Mouse (Mus musculus) neural tube, embryonic 10.5 days (tissue): ENCODE data around the gene Pcp4l1.

Experiments used
- DNase-seq: peaks from one replicate; pipeline ENCODE4 v3.0.0-alpha.2; 2017; ENCODE audit warnings: low spot score; ENCODE audit errors: extremely low spot score

The Pcp4l1 gene

DNA sequence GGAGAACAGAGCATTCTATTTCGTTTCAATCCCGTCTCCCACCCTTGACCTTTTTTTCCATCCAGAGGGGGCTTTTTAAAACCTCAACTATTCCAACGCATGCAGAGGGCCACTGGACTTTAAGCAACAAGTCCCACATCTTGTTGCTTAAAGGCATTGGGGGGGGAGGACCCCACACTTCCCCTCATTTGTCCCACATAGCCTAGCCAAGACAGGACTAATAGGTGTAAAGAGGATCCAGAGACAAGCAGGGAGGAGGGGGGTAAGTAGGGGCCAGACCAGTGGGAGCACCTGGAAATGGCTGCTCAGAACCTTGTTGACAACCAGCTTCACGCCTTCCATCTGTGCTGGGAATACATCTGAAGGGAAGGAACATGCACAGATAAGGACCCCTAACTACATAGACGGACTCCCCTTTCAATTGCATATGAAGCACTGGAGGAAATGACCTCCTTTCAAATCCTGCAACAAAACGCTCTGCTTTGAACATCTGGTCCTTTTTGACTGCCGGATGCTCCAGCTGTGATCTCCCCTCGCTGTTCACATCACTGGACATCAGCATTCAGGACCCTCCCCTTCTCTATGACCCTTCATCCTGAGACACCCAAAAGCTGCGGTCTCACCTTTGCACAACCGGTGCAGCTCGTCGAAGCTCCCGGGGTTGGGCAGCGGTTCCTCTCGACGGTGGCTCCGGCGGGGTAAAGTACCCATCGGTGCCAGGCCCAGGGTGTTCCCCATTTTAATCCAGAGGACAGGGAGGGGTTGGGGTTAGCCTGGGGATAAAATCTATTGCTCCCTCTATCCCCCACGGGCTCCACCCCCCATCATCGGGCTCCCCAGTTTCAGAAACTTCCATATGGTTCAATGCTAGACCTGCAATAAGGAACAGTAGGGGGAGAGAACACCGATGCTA is 25.5 kb upstream of the Pcp4l1 start:
- no peak for DNase-seq

DNA sequence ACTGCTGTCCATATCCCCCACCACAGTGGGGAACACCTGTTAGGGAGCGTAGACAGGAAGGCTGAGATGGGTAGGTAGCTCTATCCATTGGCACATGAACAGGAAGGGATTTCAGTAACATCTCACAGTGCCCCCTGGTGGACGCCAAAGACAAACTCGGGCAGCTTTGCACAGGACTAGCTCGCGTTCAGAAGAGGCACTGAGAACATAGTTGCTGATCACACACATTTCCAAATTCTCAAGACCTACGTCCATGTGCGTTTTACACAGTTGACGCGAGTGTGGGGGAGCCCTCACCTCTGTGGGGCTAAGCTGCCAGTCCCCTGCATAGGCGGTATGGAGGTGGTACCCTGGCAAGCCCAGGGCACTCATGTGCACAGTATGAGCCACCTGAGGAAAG is 24.8 kb upstream of the Pcp4l1 start:
- DNase-seq = peak; percentile 87

GRCm38 (mm10) chr1:171216241-171216955 is 20.3 kb upstream of the Pcp4l1 start:
- DNase-seq = no peak

DNA sequence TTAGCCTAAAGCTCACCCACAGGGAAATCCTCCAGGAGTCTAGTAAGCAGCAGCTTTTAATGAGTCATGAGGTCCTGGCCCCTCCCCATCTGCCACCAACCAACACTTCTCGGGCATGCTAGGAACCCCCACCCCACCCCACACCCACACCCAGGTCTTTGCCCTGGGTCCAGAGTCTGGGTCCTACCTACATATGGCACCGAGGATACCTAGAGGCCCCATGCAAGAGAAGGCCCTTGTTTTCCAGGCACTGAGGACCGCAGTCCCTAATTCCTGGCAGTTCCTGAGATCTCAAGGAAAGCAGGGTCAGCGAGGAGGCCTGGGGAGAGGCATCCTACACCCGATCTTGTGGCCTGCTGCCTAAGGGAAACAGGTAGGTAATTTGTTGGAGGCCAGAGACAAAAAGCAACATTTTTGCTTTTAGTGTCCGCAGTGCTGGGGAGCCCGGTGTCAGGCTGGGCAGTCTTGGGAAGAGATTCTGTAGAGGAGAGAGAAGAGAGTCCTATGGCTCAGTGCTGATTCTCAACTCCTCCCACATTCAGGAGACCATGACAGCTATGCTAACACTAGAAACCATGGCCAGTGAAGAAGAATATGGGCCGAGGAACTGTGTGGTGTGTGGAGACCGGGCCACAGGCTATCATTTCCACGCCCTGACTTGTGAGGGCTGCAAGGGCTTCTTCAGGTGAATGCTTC is 17.9 kb upstream of the Pcp4l1 start, which contains the start of gene Nr1i3:
Nr1i3 (plus strand) TSS at position 170 of the 696 bp plus-strand sequence.
- no peak for DNase-seq

GRCm38 (mm10) chr1:171212854-171213253 is 16.8 kb upstream of the Pcp4l1 start:
- no peak for DNase-seq

DNA sequence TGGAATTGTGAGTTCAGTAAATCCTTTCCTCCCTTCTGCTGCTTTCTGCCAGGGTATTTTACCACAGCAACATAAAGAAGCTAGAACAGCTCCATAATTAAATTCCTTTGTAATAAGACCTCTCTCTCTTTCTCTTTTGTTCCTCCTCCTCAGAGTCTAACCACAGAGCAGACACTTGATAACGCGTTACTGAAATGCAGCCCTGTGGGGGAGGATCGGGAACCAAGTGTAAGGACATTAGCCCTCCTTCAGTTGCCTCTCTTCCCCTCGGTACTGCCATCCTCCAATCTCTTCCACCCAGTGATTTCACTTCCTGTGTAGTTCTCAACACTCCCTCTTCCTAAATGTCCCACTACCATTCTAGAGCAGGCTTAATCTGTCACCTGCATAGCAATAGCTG is 13.3 kb upstream of the Pcp4l1 start:
- DNase-seq = no peak

- no peak for DNase-seq
Observed at GRCm38 (mm10) chr1:171205704-171206493, 9.8 kb upstream of the Pcp4l1 start.

DNA sequence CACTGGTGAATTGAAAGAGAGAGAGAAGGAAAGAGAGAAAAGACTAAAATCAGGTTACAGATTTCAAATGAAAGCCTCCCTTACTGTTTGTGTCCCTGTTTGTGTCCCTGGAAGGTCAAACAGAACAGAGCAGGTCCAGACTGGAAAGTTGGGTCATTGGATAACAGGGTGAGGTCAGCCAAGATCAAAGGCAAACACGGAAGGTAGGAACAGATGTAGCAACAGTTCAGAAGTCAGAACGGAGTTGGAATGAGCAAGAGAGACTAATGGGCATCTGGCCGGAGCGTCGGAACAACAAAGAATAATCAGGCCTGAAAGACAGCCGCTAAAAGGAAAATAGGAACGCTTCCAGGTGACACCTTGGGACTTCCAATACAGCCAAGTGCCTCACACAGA is 8.2 kb upstream of the Pcp4l1 start:
- no peak for DNase-seq

DNA sequence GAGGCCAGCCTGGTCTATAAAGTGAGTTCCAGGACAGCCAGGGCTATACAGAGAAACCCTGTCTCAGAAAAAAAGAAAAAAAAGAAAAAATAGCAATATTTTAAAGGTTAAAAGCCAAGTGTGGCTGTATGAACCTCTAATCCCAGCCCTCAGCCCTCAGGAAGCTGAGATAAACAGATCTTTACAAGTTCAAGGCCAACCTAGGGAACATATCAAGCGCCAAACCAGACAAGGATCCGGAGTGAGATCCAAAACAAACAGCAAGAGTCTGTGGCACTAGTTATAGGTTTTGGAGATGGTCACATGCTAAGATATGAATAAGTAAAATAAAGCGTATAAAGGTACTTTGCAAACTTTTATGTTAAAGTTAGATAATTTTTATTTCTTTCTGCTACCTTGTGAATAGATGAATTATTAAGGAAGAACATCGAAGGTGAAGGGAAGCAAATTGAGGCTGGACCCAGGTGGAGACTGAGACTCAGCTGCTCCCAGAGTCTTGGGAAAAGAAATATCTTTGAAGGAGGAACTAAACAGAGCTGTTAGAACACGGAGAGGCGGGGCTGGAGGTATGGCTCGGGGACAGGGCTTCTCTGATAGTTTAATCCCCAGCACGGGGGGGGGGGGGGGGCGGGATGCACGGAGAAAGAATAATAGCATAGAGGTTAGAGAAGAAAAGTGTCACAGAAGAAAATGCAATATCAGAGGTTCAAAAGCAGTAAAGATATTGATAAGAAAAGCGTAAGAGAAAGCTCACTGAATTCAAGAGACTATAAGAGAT is 7.6 kb upstream of the Pcp4l1 start:
- DNase-seq = no peak

GRCm38 (mm10) chr1:171200769-171201168 is 4.7 kb upstream of the Pcp4l1 start:
- no peak for DNase-seq

DNA sequence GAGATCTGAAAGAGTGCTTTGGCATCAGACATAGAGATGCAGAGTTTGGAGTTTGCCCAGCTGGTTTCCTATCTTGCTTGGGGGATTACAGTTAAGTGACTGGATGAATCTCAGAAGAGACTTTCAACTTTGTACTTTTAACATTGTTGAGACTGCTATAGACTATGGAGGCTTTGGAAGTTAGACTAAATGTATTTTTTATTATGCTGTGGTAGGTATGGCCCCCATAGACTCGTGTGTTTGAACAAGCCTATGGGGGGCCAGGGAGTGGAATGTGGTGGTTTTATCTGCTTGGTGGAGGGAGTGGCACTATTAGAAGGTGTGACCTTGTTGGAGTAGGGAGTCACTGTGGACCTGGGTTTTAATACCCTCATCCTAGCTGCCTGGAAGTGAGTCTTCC is 3.5 kb upstream of the Pcp4l1 start:
- DNase-seq = no peak

GRCm38 (mm10) chr1:171195046-171195822 is 834 bp downstream of the Pcp4l1 start:
- DNase-seq = no peak

GRCm38 (mm10) chr1:171193911-171194830 is 1.9 kb downstream of the Pcp4l1 start:
- peak; percentile 37 for DNase-seq

DNA sequence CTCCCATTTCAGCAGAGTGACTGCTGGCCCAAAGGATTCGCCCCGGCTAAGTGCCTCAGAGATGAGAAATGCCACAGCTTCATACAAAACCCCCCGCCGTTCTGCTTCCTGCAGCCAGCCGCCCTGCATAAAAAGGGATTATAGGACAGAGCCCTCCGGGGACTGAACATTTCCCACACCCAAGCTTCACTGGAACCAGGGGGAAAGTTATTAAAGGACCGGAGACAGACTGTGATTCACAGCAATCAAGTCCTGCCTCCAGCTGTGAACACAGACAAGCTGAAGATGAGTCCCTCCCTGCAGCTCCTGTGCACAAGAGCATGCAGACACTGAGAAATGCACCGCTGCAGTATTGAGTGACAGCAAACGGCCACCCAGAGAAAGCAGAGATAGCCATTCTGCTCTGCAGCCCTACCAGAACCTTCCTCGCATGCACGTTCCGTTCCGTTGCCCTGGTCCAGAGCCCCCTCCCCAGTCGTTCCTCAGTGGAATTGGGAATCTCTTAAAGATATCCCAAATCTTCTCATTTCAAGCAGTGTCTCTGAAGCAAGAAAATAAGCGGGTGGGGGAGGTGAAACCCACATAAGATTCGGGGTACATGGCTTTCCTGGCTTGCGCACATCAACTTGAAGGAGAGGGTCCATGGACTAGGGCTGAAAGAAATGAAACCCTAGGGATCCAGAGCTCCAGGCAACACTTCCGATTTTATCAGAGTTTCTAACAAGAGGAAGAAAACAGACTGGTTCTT is 2.8 kb downstream of the Pcp4l1 start:
- peak; percentile 52 for DNase-seq

- DNase-seq = no peak
Observed at GRCm38 (mm10) chr1:171192283-171192682, 3.8 kb downstream of the Pcp4l1 start.

- no peak for DNase-seq
Observed at GRCm38 (mm10) chr1:171190832-171191231, 5.2 kb downstream of the Pcp4l1 start.

- DNase-seq = no peak
Observed at GRCm38 (mm10) chr1:171189476-171190114, 6.5 kb downstream of the Pcp4l1 start.
